In the genomic region with DNA sequence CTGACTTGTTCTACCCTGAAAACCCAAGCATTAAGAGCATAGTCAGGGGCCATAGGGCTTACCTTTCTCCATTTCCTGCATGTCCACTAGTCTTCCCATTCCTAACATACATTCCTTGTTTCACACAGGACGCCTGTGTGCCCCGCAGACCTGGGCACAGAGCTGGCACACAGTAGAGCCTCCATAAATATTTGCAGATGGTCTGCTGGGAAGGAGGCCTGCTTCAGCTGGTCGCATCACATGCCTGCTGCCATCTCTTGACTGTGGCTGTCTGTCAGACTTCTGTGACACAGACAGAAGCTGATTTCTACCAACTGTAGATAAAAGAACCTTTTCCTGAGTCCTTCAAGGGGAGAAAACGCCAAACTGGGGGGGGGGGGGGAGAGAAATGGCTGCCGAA, we compare ENCODE assay signal across 9 mouse cellular contexts.
DNase-seq lines count a peak whose midpoint lies in the region; ATAC-seq and TF ChIP-seq lines count a peak whose summit lies in the region.
"Had no signal": no experiment of that assay in that cellular context is flagged by ENCODE, and none has a peak within 500 bp of the region (broad histone marks: within the 10 kb centered on the region; RNA-seq: fewer than 3 reads in every experiment).

No protein-coding gene starts in this region.

- no peak overlapping the region for H3K4me3 ChIP-seq in cerebellum, adult 2 months (replicated peaks; ENCODE audit: insufficient read depth, low read depth, low read length)
- H3K4me3 ChIP-seq in embryonic facial prominence, embryonic 15.5 days (replicated peaks): no peak overlapping the region

- H3K9me3 ChIP-seq in embryonic facial prominence, embryonic 15.5 days (replicated peaks): no peaks in the 10 kb centered on the region

- H3K36me3 ChIP-seq in embryonic facial prominence, embryonic 15.5 days: no peaks in the 10 kb centered on the region

- no peaks in the 10 kb centered on the region for H3K27me3 ChIP-seq in cerebellum, adult 2 months (ENCODE audit: control insufficient read depth, insufficient read depth, low read length)
- H3K27me3 ChIP-seq in embryonic facial prominence, embryonic 15.5 days: no peaks in the 10 kb centered on the region

- TF ChIP-seq CTCF in cerebellum, adult 2 months (IDR thresholded peaks at IDR 0.05; ENCODE audit: borderline replicate concordance, insufficient read depth, low read depth, low read length): no peak; the same call in 1 of the 2 replicates

- WGBS in cerebellum, adult 2 months: 7% methylated on average over 5 of the region's 5 CpGs
- WGBS in embryonic facial prominence, embryonic 15.5 days: 32% methylated on average over 5 of the region's 5 CpGs

- no peak overlapping the region for H3K4me2 ChIP-seq in embryonic facial prominence, embryonic 15.5 days (replicated peaks)

- H3K9ac ChIP-seq in embryonic facial prominence, embryonic 15.5 days: no peak overlapping the region
- H3K9ac ChIP-seq: liver, embryonic 14.5 days had no signal

- no peak overlapping the region for H3K27ac ChIP-seq in cerebellum, adult 2 months (ENCODE audit: insufficient read depth, low read length)
- H3K27ac ChIP-seq in embryonic facial prominence, embryonic 15.5 days (replicated peaks): peak overlapping the region; percentile 56
- H3K27ac ChIP-seq: liver, embryonic 14.5 days had no signal

- peaks cover 33% of the 10 kb centered on the region for H3K4me1 ChIP-seq in cerebellum, adult 2 months (ENCODE audit: control insufficient read depth, insufficient read depth, low read length)
- peaks cover 68% of the 10 kb centered on the region for H3K4me1 ChIP-seq in embryonic facial prominence, embryonic 15.5 days

- peak; percentile 47 to 60 for DNase-seq in layer of hippocampus, postnatal 14 days (ENCODE audit: low spot score in 2 of 2)
- no peak for DNase-seq in layer of hippocampus, adult 11-12 months (ENCODE audit: low spot score)
- DNase-seq in cerebellum, adult 2 months: peak; percentile 56 to 75
- DNase-seq in gastrocnemius, postnatal 4 days (ENCODE audit: low spot score in 2 of 2): no peak
- DNase-seq in right cerebral cortex, postnatal 4 days: no peak

- TF ChIP-seq POLR2A in cerebellum, adult 2 months (IDR thresholded peaks at IDR 0.05; ENCODE audit: borderline replicate concordance, insufficient read depth, low read length): no peak

- ATAC-seq in embryonic facial prominence, embryonic 15.5 days (ENCODE audit: insufficient number of reproducible peaks, low FRiP score, low TSS enrichment, low read depth): no peak
- peak; percentile 33; the same call in 1 of the 2 replicates for ATAC-seq in megakaryocyte-erythroid progenitor cell, adult 5-6 weeks (replicated peaks; ENCODE audit: low FRiP score, low TSS enrichment, poor library complexity, severe bottlenecking)
- no peak for ATAC-seq in frontal cortex, adult (ENCODE audit: low TSS enrichment)

Comparison
In these comparisons a context has a peak if more than half of its experiments do, and no peak if none do; other contexts are left out.
1. DNase-seq: peak in layer of hippocampus, postnatal 14 days (2 of 2) and cerebellum, adult 2 months (2 of 2); none in layer of hippocampus, adult 11-12 months (single experiment), gastrocnemius, postnatal 4 days (0 of 2) and right cerebral cortex, postnatal 4 days (single experiment).